Mouse (Mus musculus): ENCODE measurements around the gene Ppme1. TPM values are rescaled to one million over a fixed set of nuclear protein-coding genes. Genes with fewer than 3 reads are reported as not detected.

Ppme1 gene
- total RNA-seq (2021), result 10 to 100 TPM; 31.4 to 42.2 TPM
- long read RNA-seq, experiment 1, transcript Ppme1-201 (14 exons, 2,772 nt), result major isoform, 55 of 62 reads
- long read RNA-seq, experiment 1, partial matches to known transcripts, result 3 of 62 reads
- long read RNA-seq, experiment 1, other reads (novel, unspliced or antisense), result 4 of 62 reads
- long read RNA-seq, experiment 2, transcript Ppme1-201 (14 exons, 2,772 nt), result major isoform, 58 of 69 reads
- long read RNA-seq, experiment 2, partial matches to known transcripts, result 4 of 69 reads
- long read RNA-seq, experiment 2, other reads (novel, unspliced or antisense), result 7 of 69 reads

DNA sequence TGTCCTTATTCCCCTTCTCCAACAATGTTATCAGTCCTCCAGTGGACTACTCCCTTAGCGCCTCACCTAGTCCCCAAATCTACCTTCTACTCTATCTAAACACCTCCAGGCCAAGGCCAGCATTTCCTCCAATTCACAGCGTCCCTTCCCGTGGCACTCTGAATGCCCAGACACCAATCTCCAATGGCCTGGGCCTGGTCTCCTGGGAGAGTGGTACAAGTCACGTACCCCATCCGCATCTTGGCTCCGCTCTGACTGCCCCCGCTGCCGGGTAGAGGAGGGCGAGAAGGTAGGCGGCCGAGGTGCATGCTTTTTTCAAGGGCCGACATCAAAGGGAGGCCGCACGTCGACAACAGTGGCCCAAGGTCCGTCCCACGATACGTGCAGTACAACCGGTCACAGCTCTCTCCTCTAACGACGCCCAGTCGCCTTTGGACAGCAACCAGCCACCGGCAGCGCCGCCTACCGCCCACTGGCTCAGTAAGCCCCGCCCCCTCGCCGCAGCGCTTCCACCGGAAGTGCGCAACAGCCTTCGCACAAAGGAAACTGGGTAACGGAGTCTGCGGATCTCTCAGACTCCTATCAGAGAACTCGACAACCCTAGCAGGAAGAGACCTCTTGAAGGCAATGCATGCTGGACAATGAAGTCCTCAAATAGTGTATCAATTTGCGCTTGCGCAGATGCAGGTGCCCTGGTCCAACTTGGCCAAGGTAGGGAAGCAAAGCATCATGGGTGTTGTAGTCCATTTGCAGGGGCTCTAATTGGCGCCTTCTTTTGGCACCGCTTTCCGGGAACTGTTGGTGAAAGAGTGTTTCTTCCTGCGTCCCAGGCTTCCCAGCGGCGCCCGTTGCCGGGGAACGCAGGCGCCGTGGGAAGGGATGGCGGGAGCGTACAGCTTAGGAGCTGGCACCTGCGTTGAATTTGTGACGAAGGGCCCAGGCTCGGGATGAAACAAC is at the start of gene Ppme1, which contains the start of gene C2cd3:
Gene Ppme1 (minus strand): TSS at position 813 of the 957 bp plus-strand sequence.
Gene C2cd3 (plus strand): TSS at position 739 of the 957 bp plus-strand sequence.
- DNase-seq (ENCODE audit: low spot score in 2 of 2), result peak; percentile 97 to 99

- DNase-seq (ENCODE audit: low spot score in 2 of 2), result no peak
Observed at GRCm38 (mm10) chr7:100408684-100409083, 36.6 kb upstream of the Ppme1 start.

DNA sequence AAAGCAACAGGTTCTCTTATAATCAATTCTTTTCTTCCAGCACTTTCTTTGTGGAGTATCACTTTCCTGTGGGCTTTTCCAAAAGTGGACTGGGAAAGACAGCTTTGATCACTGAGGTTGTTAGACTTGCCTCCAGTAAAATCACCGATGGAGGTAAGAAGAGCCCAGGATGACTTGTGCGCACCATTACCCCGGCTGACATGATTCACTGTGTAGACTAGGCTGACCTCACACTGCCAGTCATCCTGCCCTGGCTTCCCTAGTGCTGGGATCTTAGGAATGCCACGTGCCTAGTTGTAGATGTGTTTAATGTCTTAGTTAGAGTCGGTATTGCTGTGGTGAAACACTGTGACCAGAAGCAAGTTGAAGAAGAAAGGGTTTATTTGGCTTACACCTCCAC is 35.6 kb upstream of the Ppme1 start:
- DNase-seq (ENCODE audit: low spot score in 2 of 2), result no peak

DNA sequence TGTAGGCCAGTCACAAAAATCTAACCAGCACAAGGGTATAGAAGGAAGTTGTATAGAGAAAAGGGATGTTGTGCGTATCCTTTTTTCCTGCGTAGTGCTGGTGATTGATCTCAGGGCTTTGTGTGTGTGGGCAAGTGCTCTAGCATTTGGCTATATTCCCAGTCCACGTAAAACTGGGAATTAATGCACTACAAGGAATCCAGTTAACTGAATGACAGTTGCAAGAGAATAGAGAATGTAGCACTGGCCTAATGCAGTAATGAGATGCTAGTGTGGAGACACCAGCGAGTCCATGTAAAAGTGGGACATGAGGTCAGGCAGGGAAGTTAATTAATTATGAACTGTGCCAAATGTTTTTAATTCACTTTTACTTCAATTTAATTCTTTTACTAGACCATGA is 30.6 kb upstream of the Ppme1 start:
- DNase-seq (ENCODE audit: low spot score in 2 of 2), result no peak

- DNase-seq (ENCODE audit: low spot score in 2 of 2), result no peak
Observed at GRCm38 (mm10) chr7:100400899-100401539, 28.9 kb upstream of the Ppme1 start.

DNA sequence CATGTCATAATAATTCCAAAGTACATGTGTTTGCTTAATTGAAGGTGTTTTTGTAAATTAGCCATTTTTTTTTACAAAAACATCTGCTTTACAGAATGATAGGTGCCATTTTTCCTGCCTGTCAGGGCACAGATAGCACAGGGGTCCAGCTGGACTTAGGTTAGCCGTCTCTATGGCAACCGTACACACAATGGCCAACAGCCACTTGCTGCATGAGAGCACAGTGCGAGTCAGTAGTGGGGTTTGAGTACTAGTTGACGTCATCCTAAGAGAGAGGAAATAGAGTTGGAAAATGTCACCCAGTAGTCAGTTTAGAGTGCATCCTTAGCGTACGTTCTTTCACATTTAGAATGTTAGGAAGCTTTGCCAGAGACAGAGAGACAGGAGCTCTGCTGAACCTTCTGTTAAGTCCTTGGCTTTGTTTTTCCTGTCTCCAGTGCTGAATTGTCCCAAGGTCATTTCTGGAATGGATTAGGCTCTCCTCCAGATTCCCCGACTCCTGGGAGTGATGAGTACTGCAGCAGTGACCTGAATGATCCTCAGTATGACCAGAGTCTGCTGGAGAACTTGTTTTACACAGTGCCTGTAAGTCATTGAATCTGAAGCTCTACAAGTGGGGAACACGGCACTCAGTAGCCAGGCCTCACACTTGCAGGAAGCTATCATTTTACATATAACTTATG is 27.3 kb upstream of the Ppme1 start:
- DNase-seq (ENCODE audit: low spot score in 2 of 2), result no peak

- peak in 1 of 2 experiments; percentile 17 for DNase-seq (ENCODE audit: low spot score in 2 of 2)
Observed at GRCm38 (mm10) chr7:100392265-100392664, 20.2 kb upstream of the Ppme1 start.

GRCm38 (mm10) chr7:100390166-100390565 is 18.1 kb upstream of the Ppme1 start:
- no peak for DNase-seq (ENCODE audit: low spot score in 2 of 2)

GRCm38 (mm10) chr7:100388174-100388573 is 16.1 kb upstream of the Ppme1 start:
- no peak for DNase-seq (ENCODE audit: low spot score in 2 of 2)

GRCm38 (mm10) chr7:100383207-100383606 is 11.1 kb upstream of the Ppme1 start:
- no peak for DNase-seq (ENCODE audit: low spot score in 2 of 2)

GRCm38 (mm10) chr7:100381161-100381560 is 9.1 kb upstream of the Ppme1 start:
- DNase-seq (ENCODE audit: low spot score in 2 of 2), result no peak

GRCm38 (mm10) chr7:100378257-100378656 is 6.2 kb upstream of the Ppme1 start:
- no peak for DNase-seq (ENCODE audit: low spot score in 2 of 2)

- DNase-seq (ENCODE audit: low spot score in 2 of 2), result no peak
Observed at GRCm38 (mm10) chr7:100372452-100372980, 409 bp upstream of the Ppme1 start.

DNA sequence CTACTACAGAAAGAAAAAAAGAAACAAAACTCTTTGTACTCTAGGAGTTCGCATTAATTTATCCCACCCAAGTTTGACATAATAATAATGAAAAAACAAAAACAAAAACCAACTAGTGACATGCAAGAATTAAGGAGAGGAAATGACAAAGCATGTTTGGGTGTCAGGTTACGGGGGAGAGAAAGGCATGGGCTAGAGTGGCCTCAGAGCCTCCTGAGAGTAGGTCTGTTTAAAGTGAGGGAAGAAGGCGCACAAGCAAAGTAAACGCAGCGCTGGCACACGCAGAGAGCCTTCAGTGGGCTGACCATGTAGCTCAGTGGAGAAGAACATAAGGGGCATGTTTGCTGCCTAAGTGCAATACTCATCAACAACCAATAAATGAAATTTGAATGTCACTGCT is 7.2 kb downstream of the Ppme1 start:
- DNase-seq (ENCODE audit: low spot score in 2 of 2), result no peak

DNA sequence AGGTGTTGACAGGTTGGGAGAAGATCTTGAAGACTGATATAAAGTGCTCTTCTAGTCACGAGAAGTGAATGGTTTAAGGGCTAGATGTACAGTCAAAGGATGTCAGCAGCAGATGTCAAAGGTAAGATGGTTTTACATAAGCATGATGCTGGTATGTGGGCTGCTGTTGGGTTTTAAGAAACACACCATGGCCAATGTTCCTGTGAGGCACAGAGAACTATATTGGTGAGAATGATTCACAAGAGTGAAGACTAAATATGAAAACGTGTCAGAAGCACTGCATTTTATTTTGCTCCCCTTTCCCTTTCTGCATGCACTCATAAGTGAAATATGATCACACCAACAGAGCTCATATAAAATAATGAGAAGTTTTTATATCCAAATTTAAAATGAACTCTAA is 8.9 kb downstream of the Ppme1 start:
- no peak for DNase-seq (ENCODE audit: low spot score in 2 of 2)

GRCm38 (mm10) chr7:100357856-100358255 is 14.3 kb downstream of the Ppme1 start:
- DNase-seq (ENCODE audit: low spot score in 2 of 2), result no peak

DNA sequence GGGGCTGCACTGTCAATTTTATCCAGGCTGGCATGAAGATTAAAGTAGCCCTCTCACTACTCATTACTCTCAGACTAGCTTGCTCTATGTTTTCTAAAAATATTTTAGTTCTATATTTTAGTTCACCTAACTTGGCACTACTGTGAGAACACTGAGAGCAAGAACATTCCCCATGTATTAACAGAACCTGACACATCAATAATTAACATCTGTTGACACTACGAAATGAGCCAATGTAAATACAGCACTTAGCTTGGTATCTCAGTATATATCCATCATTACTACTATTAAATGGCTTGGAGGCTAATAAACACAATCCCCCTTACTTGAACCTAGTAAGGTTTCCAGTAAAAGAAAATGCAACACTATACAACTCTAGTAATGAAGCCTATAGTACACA is 15.3 kb downstream of the Ppme1 start:
- DNase-seq (ENCODE audit: low spot score in 2 of 2), result no peak

GRCm38 (mm10) chr7:100356324-100356723 is 15.8 kb downstream of the Ppme1 start:
- DNase-seq (ENCODE audit: low spot score in 2 of 2), result no peak

- no peak for DNase-seq (ENCODE audit: low spot score in 2 of 2)
Observed at GRCm38 (mm10) chr7:100354984-100355383, 17.1 kb downstream of the Ppme1 start.

DNA sequence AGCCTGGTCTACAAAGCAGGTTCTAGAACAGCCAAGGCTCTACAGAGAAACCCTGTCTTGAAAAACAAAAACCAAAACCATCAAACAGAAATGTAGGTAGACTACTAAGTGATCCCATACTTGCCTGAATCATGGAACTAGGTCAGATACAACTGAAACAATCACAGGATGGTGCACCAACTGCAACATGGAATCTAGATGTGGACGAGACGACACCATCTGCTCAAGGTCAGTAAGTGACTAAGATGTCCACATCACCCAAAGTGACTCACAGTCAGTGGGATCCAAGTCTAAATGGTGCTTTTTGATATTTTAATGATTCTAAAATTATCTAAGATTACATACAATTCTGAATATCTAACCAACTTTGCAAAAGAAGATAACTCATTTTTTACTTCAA is 36.2 kb downstream of the Ppme1 start:
- no peak for DNase-seq (ENCODE audit: low spot score in 2 of 2)

- DNase-seq (ENCODE audit: low spot score in 2 of 2), result no peak
Observed at GRCm38 (mm10) chr7:100331269-100331668, 40.8 kb downstream of the Ppme1 start.
